Mouse (Mus musculus) ES-E14 (cell line): ENCODE measurements around the gene Wipf2.

Source experiments
- CHD2 ChIP-seq: IDR thresholded peaks from 2 replicates; pipeline ENCODE4 v1.6.1; 2014; ENCODE audit warnings: mild to moderate bottlenecking, low read depth, low read length, inconsistent platforms
- MAFK ChIP-seq: IDR thresholded peaks from 2 replicates; pipeline ENCODE4 v1.6.1; 2014; ENCODE audit warnings: mild to moderate bottlenecking, low read depth, low read length, inconsistent platforms; ENCODE audit not compliant: insufficient read depth
- ZNF384 ChIP-seq: IDR thresholded peaks from 2 replicates; pipeline ENCODE4 v1.6.1; 2012; ENCODE audit warnings: low read depth, low read length, inconsistent platforms

DNA sequence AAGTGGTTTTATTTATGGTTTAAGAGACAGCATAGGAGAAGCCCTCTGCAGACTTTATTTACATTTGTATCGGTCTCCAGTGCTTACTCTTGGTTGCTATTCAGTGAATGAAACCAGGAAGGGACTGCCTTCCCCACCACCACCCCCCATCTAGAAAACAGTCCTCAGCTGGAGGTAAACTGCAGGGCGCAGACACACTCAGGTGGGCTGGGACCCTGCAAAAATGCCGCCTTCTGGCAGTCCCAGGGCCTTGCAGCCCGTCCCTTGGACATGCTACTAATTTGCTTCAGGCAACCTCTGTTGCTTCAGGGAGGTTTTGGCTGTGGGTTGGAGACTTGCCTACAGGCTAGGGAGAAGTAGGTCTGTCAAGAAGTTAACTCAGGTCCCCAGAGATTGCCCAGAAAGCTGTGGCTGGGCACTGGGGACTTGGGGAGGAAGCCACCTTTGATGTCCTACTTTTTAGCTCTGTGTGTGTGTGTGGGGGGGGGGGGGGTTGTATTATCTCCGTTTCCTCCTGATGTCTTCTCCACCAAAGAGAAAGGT, 61.3 kb downstream of the Wipf2 start:
- TF ChIP-seq CHD2 (no peak), ZNF384 (no peak), MAFK (no peak)
